In genomic region chr15:62106518-62106975, GRCm38 (mm10) we compare ENCODE assay signal across 8 mouse cellular contexts.
A peak's percentile ranks its signal among the peaks of the same experiment; 100 is the strongest.
DNase-seq lines count a peak whose midpoint lies in the region; ATAC-seq and TF ChIP-seq lines count a peak whose summit lies in the region.

No protein-coding gene starts in this region.

- H3K9me3 ChIP-seq in G1E (replicated peaks): peaks cover 5% of the 10 kb centered on the region
- peaks cover 3% of the 10 kb centered on the region for H3K9me3 ChIP-seq in lung, embryonic 16.5 days (ENCODE audit: control insufficient read depth, low read length)

- no peak for TF ChIP-seq POLR2A in cerebellum, adult 2 months (IDR thresholded peaks at IDR 0.05; ENCODE audit: borderline replicate concordance, insufficient read depth, low read length)

- peak; percentile 41; the same call in 1 of the 2 replicates for ATAC-seq in G1E (ENCODE audit: extremely low read depth, insufficient number of reproducible peaks, low FRiP score, poor library complexity, severe bottlenecking)
- peak; percentile 78 to 85 for ATAC-seq in hematopoietic stem cell, adult 5-6 weeks (replicated peaks in 1 of 2; ENCODE audit: insufficient read depth in 1 of 2, low FRiP score in 2 of 2, low TSS enrichment in 1 of 2, low read depth in 1 of 2, poor library complexity in 2 of 2, severe bottlenecking in 2 of 2)
- peak; percentile 93 for ATAC-seq in lung, embryonic 16.5 days (ENCODE audit: low read depth)

- H3K27me3 ChIP-seq in G1E (ENCODE audit: insufficient read depth, low read length): no peaks in the 10 kb centered on the region
- no peaks in the 10 kb centered on the region; the same call in 1 of the 2 replicates for H3K27me3 ChIP-seq in cerebellum, adult 2 months (ENCODE audit: control insufficient read depth, insufficient read depth, low read length)
- H3K27me3 ChIP-seq in lung, embryonic 16.5 days (ENCODE audit: control insufficient read depth, insufficient read depth, low read depth, low read length): no peaks in the 10 kb centered on the region

- H3K4me2 ChIP-seq in lung, embryonic 16.5 days (ENCODE audit: low read depth, low read length): no peak overlapping the region

- peaks cover 51% of the 10 kb centered on the region for H3K4me1 ChIP-seq in G1E (ENCODE audit: insufficient read depth, low read depth, low read length)
- H3K4me1 ChIP-seq in cerebellum, adult 2 months (ENCODE audit: control insufficient read depth, insufficient read depth, low read length): peaks cover 11% of the 10 kb centered on the region
- H3K4me1 ChIP-seq in lung, embryonic 16.5 days (replicated peaks; ENCODE audit: control insufficient read depth, insufficient read depth, low read length): peaks cover 23% of the 10 kb centered on the region

- peak overlapping the region; percentile 14; the same call in 1 of the 2 replicates for H3K9ac ChIP-seq in lung, embryonic 16.5 days (ENCODE audit: low read length)

- WGBS in cerebellum, adult 2 months: 5% methylated on average over 5 of the region's 5 CpGs
- 1% methylated on average over 5 of the region's 5 CpGs for WGBS in lung, embryonic 16.5 days

- peaks cover 16% of the 10 kb centered on the region for H3K36me3 ChIP-seq in G1E (replicated peaks)
- no peaks in the 10 kb centered on the region for H3K36me3 ChIP-seq in lung, embryonic 16.5 days (ENCODE audit: control insufficient read depth, insufficient read depth, low read length)

- TF ChIP-seq CTCF in G1E (IDR thresholded peaks at IDR 0.05; ENCODE audit: low read depth, low read length): no peak
- TF ChIP-seq CTCF in cerebellum, adult 2 months (IDR thresholded peaks at IDR 0.05; ENCODE audit: borderline replicate concordance, insufficient read depth, low read depth, low read length): no peak

- DNase-seq in G1E (ENCODE audit: low spot score): peak; percentile 37
- DNase-seq in cerebellum, adult 2 months: peak; percentile 72 to 79
- DNase-seq in frontal cortex, adult 2 months (ENCODE audit: extremely low spot score in 1 of 2, low spot score in 1 of 2): peak; percentile 52 to 73
- DNase-seq in layer of hippocampus, adult 9-11 months: peak; percentile 87
- peak; percentile 87 for DNase-seq in ovary, adult 18-20 months (ENCODE audit: low spot score)
- peak; percentile 63 for DNase-seq in urinary bladder, adult 2 months (ENCODE audit: low spot score)

- no peak overlapping the region for H3K27ac ChIP-seq in cerebellum, adult 2 months (ENCODE audit: insufficient read depth, low read length)
- peak overlapping the region; percentile 50 for H3K27ac ChIP-seq in lung, embryonic 16.5 days (ENCODE audit: low read length)

- no peak overlapping the region for H3K4me3 ChIP-seq in G1E (ENCODE audit: low read depth, low read length)
- no peak overlapping the region for H3K4me3 ChIP-seq in cerebellum, adult 2 months (replicated peaks; ENCODE audit: insufficient read depth, low read depth, low read length)
- H3K4me3 ChIP-seq in lung, embryonic 16.5 days (ENCODE audit: low read length): no peak overlapping the region

Comparison
In these comparisons a context has a peak if more than half of its experiments do, and no peak if none do; other contexts are left out.
1. ATAC-seq: peak in every context shown above with its lines; median percentile 93 in lung, embryonic 16.5 days; 82 in hematopoietic stem cell, adult 5-6 weeks; 41 in G1E.
2. DNase-seq: peak in every context shown above with its lines; median percentile 87 in layer of hippocampus, adult 9-11 months; 87 in ovary, adult 18-20 months; 76 in cerebellum, adult 2 months; 63 in urinary bladder, adult 2 months; 62 in frontal cortex, adult 2 months; 37 in G1E.